Mouse (Mus musculus) cortical plate, adult 2 months (tissue): Measurements from ENCODE around the gene Etv3.

Source experiments
- CTCF ChIP-seq: fragments of 200-500 bp; IDR thresholded peaks from 2 replicates; pipeline ENCODE4 v1.5.1; 2011; ENCODE audit warnings: mild to moderate bottlenecking, control low read depth, low read length; ENCODE audit not compliant: insufficient read depth; ENCODE audit errors: extremely low read depth
- POLR2A ChIP-seq: fragments of 200-500 bp; IDR thresholded peaks from 2 replicates; pipeline ENCODE4 v1.6.1; 2011; ENCODE audit warnings: mild to moderate bottlenecking, low read length, control low read depth; ENCODE audit not compliant: insufficient read depth; ENCODE audit errors: extremely low read depth

GRCm38 (mm10) chr3:87528841-87529240, 3.6 kb downstream of the Etv3 start:
- no peak for TF ChIP-seq POLR2A
- TF ChIP-seq CTCF: no peak
